Mouse (Mus musculus) central nervous system, embryonic 11.5 days (tissue): Measurements from ENCODE around the gene Cdh23. TPM values are rescaled to one million over a fixed set of nuclear protein-coding genes. Genes with fewer than 3 reads are reported as not detected.

Experiments used
- polyA plus RNA-seq: library from polyadenylated mRNA; depleted of rRNA; stranded (reverse); fragments of >200 nt; gene quantifications from 2 replicates; pipeline ENCODE4 v1.2.3, GENCODE M21; 2012; rRNA removed

The Cdh23 gene
- polyA plus RNA-seq, result 0.84 and 1.7 TPM in 2 replicates

GRCm38 (mm10) chr10:60696390-60696789 lies at the start of gene Cdh23:
Cdh23 (minus strand) TSS chr10:60696490.

GRCm38 (mm10) chr10:60399449-60399848 lies 296.8 kb downstream of the Cdh23 start, which contains the start of gene Gm17455:
Gm17455 (plus strand) TSS chr10:60399726.

GRCm38 (mm10) chr10:60346701-60347405 lies 349.4 kb downstream of the Cdh23 start, which contains the start of gene Vsir:
Vsir (plus strand) TSS chr10:60346851.

GRCm38 (mm10) chr10:60277207-60278005 lies 418.9 kb downstream of the Cdh23 start, which contains the start of gene Psap:
Psap (plus strand) TSS chr10:60277627.

Other genes with a start within 250 kb of the Cdh23 start
- gene Slc29a3, start 56.3 kb upstream of the Cdh23 start, polyA plus RNA-seq, result 3.6 and 7.6 TPM in 2 replicates
- 13.6 and 15.3 TPM in 2 replicates for gene Unc5b, start 135.1 kb upstream of the Cdh23 start, polyA plus RNA-seq